Mouse (Mus musculus) spleen, adult 12 weeks (tissue): ENCODE measurements around the gene Klrc2.
"Not testable (repeated sequence)": the region's sequence is repeated elsewhere in the genome, so short reads cannot be mapped to it uniquely, and the experiment has no call there.

Experiments
- DNase-seq: peaks from one replicate; pipeline ENCODE4 v3.0.0; 2022; ENCODE audit warnings: low spot score

Gene Klrc2

DNA sequence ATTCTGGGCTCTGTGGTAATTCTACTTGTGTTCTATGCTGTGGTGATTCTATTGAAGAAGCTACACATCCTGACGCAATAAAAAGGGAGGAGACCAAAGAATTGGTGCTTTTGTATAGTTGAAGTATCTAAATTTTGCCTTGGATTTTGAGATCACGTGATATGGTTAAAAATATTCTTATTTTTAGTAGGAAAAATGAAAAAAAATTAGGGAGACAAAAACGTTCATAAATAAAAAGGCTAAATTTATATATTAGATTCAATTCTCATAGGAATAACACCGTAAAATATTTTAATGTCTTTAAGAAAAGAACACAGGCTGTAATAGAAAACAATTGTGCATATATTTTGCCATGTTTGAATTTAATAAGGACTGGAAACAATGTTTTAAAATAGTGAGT is at the start of gene Klrc2:
TSS of gene Klrc2 (minus strand) at position 101 of the 400 bp plus-strand sequence.
- not testable (repeated sequence) for DNase-seq

DNA sequence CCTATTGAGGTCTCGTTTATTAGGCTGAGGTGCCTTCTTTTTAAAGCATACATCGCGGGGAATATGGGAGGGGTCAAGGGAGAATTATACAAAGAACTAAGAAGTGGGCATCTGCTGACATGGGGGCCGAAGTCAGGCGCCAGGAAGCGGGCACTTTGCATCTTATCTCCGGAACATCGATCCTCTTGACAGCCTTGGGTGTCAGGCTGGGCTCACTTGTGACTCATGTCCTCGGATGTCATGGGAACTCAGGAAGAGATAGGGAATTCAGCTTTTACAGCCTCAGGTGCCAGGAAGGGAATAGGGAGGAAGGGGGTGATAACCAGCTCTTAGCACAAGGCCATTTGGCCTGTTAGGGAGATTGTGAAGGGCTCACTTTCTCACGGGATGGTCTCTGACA is 30.9 kb upstream of the Klrc2 start:
- not testable (repeated sequence) for DNase-seq

DNA sequence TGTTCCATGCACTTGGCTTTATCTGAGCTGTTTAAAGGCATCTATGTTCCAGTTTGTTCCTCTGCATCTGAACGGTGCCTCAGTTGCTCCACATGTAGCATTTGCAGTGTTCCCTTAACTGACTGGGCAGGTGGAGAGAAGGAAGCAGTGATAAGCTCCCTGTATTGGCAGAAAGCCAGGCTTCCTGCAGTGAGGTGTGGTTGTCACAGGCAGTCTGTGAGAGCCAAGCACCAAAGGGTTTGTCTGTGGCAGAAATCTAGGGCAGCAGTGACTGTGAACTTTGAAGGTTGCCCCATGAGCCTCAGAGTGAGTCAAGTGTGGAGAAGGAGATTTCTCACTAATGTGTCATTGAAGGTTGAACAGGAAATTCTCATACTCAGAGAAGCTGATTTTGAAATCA is 19.9 kb upstream of the Klrc2 start:
- DNase-seq, result no peak

GRCm38 (mm10) chr6:129678873-129679272 is 18.4 kb upstream of the Klrc2 start, which contains the start of gene Klrc1:
Gene Klrc1 (minus strand): TSS chr6:129678973.
- no peak for DNase-seq

DNA sequence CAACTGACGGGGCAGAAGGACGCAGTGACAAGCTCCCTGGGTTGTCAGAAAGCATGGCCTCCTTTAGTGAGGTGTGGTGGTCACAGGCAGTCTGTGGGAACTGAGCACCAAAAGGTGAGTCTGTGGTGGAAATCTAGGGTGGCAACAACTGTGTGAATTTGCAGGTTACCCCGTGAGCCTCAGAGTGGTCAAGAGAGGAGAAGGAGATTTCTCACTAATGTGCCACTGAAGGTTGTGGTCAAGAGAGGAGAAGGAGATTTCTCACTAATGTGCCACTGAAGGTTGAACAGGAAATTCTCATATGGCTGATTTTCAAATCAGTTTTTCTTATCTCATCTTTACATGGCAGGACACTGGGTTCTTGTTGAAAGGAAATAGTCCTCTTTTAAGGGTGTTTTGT is 812 bp upstream of the Klrc2 start:
- DNase-seq, result not testable (repeated sequence)

DNA sequence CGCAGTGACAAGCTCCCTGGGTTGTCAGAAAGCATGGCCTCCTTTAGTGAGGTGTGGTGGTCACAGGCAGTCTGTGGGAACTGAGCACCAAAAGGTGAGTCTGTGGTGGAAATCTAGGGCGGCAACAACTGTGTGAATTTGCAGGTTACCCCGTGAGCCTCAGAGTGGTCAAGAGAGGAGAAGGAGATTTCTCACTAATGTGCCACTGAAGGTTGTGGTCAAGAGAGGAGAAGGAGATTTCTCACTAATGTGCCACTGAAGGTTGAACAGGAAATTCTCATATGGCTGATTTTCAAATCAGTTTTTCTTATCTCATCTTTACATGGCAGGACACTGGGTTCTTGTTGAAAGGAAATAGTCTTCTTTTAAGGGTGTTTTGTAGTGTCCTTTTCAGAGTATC is 16.4 kb downstream of the Klrc2 start:
- DNase-seq, result not testable (repeated sequence)

GRCm38 (mm10) chr6:129643237-129643636 is 17.3 kb downstream of the Klrc2 start, which contains the start of gene Klrc3:
Gene Klrc3 (minus strand): TSS chr6:129643337.
- not testable (repeated sequence) for DNase-seq

GRCm38 (mm10) chr6:129631046-129631445 is 29.4 kb downstream of the Klrc2 start:
- DNase-seq, result not testable (repeated sequence)

GRCm38 (mm10) chr6:129623735-129624134 is 36.8 kb downstream of the Klrc2 start, which contains the start of gene Klrk1:
Gene Klrk1 (minus strand): TSS chr6:129623864.
- no peak for DNase-seq

GRCm38 (mm10) chr6:129608372-129608771 is 52.1 kb downstream of the Klrc2 start:
- DNase-seq, result no peak
